Comparison of ENCODE assay signal across 9 mouse cellular contexts in the genomic region with DNA sequence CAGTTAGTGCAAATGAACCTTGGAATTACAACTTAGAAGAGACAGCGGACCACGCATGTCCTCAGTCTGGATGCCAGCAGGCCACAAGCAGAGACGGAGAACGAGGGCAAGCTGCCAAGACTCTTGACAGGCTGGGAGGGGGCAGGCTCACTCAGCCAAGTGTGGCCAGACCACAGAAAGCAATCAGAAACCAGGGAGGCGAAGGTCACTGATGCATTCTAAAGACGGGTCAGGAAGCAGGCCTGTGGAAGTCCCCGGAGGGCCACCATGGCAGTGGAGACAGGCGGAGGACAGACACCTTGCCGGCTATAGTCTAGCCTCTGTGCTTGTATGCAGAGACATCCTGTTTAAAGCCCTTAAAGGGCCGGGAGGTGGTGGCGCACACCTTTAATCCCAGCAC.
DNase-seq lines count a peak whose midpoint lies in the region; ATAC-seq lines count a peak whose summit lies in the region.
"Had no signal": no experiment of that assay in that cellular context is flagged by ENCODE, and none has a peak within 500 bp of the region (broad histone marks: within the 10 kb centered on the region; RNA-seq: fewer than 3 reads in every experiment).

No protein-coding gene starts in this region.

- no peak overlapping the region for H3K4me2 ChIP-seq in forebrain, embryonic 12.5 days
- H3K4me2 ChIP-seq in forebrain, embryonic 11.5 days (ENCODE audit: low read depth, low read length, severe bottlenecking): no peak overlapping the region
- no peak overlapping the region for H3K4me2 ChIP-seq in neural tube, embryonic 13.5 days
- H3K4me2 ChIP-seq: midbrain, embryonic 12.5 days had no signal

- WGBS in forebrain, embryonic 12.5 days: 81% methylated on average over 11 of the region's 11 CpGs
- WGBS in forebrain, embryonic 11.5 days: 87% methylated on average over 11 of the region's 11 CpGs
- 49% methylated on average over 11 of the region's 11 CpGs for WGBS in neural tube, embryonic 13.5 days

- no peaks in the 10 kb centered on the region for H3K27me3 ChIP-seq in forebrain, embryonic 12.5 days
- H3K27me3 ChIP-seq in forebrain, embryonic 11.5 days (ENCODE audit: control insufficient read depth, insufficient read depth, low read length): no peaks in the 10 kb centered on the region
- H3K27me3 ChIP-seq in neural tube, embryonic 13.5 days: no peaks in the 10 kb centered on the region
- H3K27me3 ChIP-seq: midbrain, embryonic 12.5 days had no signal

- H3K4me3 ChIP-seq in forebrain, embryonic 12.5 days (replicated peaks): no peak overlapping the region
- H3K4me3 ChIP-seq in forebrain, embryonic 11.5 days (ENCODE audit: low read depth, low read length): no peak overlapping the region
- H3K4me3 ChIP-seq in neural tube, embryonic 13.5 days: no peak overlapping the region
- H3K4me3 ChIP-seq: midbrain, embryonic 12.5 days had no signal

- no peak overlapping the region for H3K9ac ChIP-seq in forebrain, embryonic 12.5 days
- no peak overlapping the region for H3K9ac ChIP-seq in forebrain, embryonic 11.5 days (ENCODE audit: low read length)
- no peak overlapping the region for H3K9ac ChIP-seq in neural tube, embryonic 13.5 days
- H3K9ac ChIP-seq: midbrain, embryonic 12.5 days had no signal

- peak overlapping the region; percentile 36; the same call in 1 of the 2 replicates for H3K27ac ChIP-seq in forebrain, embryonic 12.5 days
- no peak overlapping the region for H3K27ac ChIP-seq in forebrain, embryonic 11.5 days (ENCODE audit: low read depth, low read length)
- peak overlapping the region; percentile 34 for H3K27ac ChIP-seq in neural tube, embryonic 13.5 days (replicated peaks)
- H3K27ac ChIP-seq: midbrain, embryonic 12.5 days had no signal

- peaks cover 93% of the 10 kb centered on the region for H3K36me3 ChIP-seq in forebrain, embryonic 12.5 days (replicated peaks)
- H3K36me3 ChIP-seq in forebrain, embryonic 11.5 days (ENCODE audit: control insufficient read depth, insufficient read depth, low read length): peaks cover 7% of the 10 kb centered on the region
- peaks cover 97% of the 10 kb centered on the region for H3K36me3 ChIP-seq in neural tube, embryonic 13.5 days

- no peaks in the 10 kb centered on the region for H3K9me3 ChIP-seq in forebrain, embryonic 12.5 days
- no peaks in the 10 kb centered on the region for H3K9me3 ChIP-seq in forebrain, embryonic 11.5 days (ENCODE audit: control insufficient read depth, low read length)
- H3K9me3 ChIP-seq in neural tube, embryonic 13.5 days: no peaks in the 10 kb centered on the region
- H3K9me3 ChIP-seq: midbrain, embryonic 12.5 days had no signal

- ATAC-seq in forebrain, embryonic 12.5 days (ENCODE audit: low FRiP score): no peak
- no peak for ATAC-seq in forebrain, embryonic 11.5 days (replicated peaks; ENCODE audit: low FRiP score)
- peak; percentile 40 to 71; a peak in 3 of 4 replicates for ATAC-seq in hematopoietic stem cell, adult 5-6 weeks (replicated peaks in 1 of 2; ENCODE audit: insufficient read depth in 1 of 2, low FRiP score in 2 of 2, low TSS enrichment in 1 of 2, low read depth in 1 of 2, poor library complexity in 2 of 2, severe bottlenecking in 2 of 2)
- 0 out of 2 replicates have a peak, but pooled peaks have one; percentile 36 for ATAC-seq in neural tube, embryonic 13.5 days (ENCODE audit: low read depth)

- DNase-seq in forebrain, embryonic 11.5 days (ENCODE audit: low spot score): no peak
- DNase-seq in adrenal gland, postnatal 14 days: peak; percentile 90
- peak; percentile 62 for DNase-seq in frontal cortex, postnatal 14 days (ENCODE audit: low spot score in 2 of 2)
- DNase-seq in layer of hippocampus, postnatal 36 days: peak; percentile 68 to 69
- no peak for DNase-seq in thymus, postnatal 25 days

- peaks cover 10% of the 10 kb centered on the region for H3K4me1 ChIP-seq in forebrain, embryonic 12.5 days
- 0 out of 2 replicates have a peak, but pooled peaks cover 5% of the 10 kb centered on the region for H3K4me1 ChIP-seq in forebrain, embryonic 11.5 days (replicated peaks; ENCODE audit: control insufficient read depth, insufficient read depth, low read length)
- H3K4me1 ChIP-seq in neural tube, embryonic 13.5 days (replicated peaks): peaks cover 33% of the 10 kb centered on the region

Comparison
In these comparisons a context has a peak if more than half of its experiments do, and no peak if none do; other contexts are left out.
1. ATAC-seq: peak in hematopoietic stem cell, adult 5-6 weeks (2 of 2) and neural tube, embryonic 13.5 days (single experiment); none in forebrain, embryonic 12.5 days (single experiment) and forebrain, embryonic 11.5 days (single experiment).
2. DNase-seq: peak in adrenal gland, postnatal 14 days (single experiment), frontal cortex, postnatal 14 days (2 of 2) and layer of hippocampus, postnatal 36 days (2 of 2); none in forebrain, embryonic 11.5 days (single experiment) and thymus, postnatal 25 days (single experiment).